9 mouse cellular contexts compared by ENCODE assay signal in the genomic region with DNA sequence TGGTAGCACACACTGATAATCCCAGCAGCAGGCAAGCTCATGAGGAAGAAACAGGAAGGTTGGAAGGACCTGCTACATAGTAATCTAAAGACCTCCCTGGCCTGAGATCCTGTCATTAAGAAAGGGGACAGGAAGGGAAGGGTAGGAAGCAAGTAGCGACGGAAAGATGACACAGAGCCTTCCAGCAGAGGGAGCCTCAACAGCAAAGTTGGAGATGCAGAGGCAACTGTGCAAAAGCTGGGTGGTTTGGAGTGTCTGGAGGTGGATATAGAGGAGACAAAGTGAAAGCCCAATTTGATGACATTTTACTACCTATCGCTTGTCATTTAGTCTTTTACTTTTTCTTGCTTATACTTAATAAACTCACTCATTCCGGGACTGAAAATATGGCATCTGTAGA. TPM values are rescaled to one million over a fixed set of nuclear protein-coding genes. Genes with fewer than 3 reads are reported as not detected.
A peak's percentile ranks its signal among the peaks of the same experiment; 100 is the strongest.
DNase-seq lines count a peak whose midpoint lies in the region; ATAC-seq and TF ChIP-seq lines count a peak whose summit lies in the region.
"Had no signal": no experiment of that assay in that cellular context is flagged by ENCODE, and none has a peak within 500 bp of the region (broad histone marks: within the 10 kb centered on the region; RNA-seq: fewer than 3 reads in every experiment).

No protein-coding gene starts in this region.

- no peak overlapping the region for H3K4me3 ChIP-seq in liver, embryonic 14.5 days (ENCODE audit: insufficient read depth in 1 of 2, low read depth in 2 of 2, low read length in 2 of 2)
- no peak overlapping the region for H3K4me3 ChIP-seq in liver, embryonic 12.5 days
- no peak overlapping the region for H3K4me3 ChIP-seq in bone marrow, adult 2 months (replicated peaks; ENCODE audit: control insufficient read depth, low read depth, low read length)
- H3K4me3 ChIP-seq in midbrain, embryonic 11.5 days (ENCODE audit: low read depth, low read length): no peak overlapping the region
- H3K4me3 ChIP-seq: limb, embryonic 15.5 days had no signal

- no peaks in the 10 kb centered on the region for H3K36me3 ChIP-seq in liver, embryonic 14.5 days (replicated peaks; ENCODE audit: control insufficient read depth, insufficient read depth, low read depth)
- no peaks in the 10 kb centered on the region for H3K36me3 ChIP-seq in liver, embryonic 12.5 days
- no peaks in the 10 kb centered on the region for H3K36me3 ChIP-seq in midbrain, embryonic 11.5 days (ENCODE audit: control insufficient read depth, insufficient read depth, low read length)
- H3K36me3 ChIP-seq: limb, embryonic 15.5 days had no signal

- no peak for TF ChIP-seq EP300 in liver, embryonic 14.5 days (IDR thresholded peaks at IDR 0.05; ENCODE audit: low read depth)

- H3K27me3 ChIP-seq in liver, embryonic 14.5 days (ENCODE audit: control insufficient read depth, insufficient read depth, low read length): no peaks in the 10 kb centered on the region
- H3K27me3 ChIP-seq in liver, embryonic 12.5 days (replicated peaks): peaks cover 34% of the 10 kb centered on the region
- H3K27me3 ChIP-seq in midbrain, embryonic 11.5 days (ENCODE audit: control insufficient read depth, insufficient read depth, low read length): 0 out of 2 replicates have a peak, but pooled peaks cover 2% of the 10 kb centered on the region

- 30% methylated on average over 4 of the region's 4 CpGs for WGBS in liver, embryonic 14.5 days (ENCODE audit: insufficient replicate concordance)
- 31% methylated on average over 4 of the region's 4 CpGs for WGBS in liver, embryonic 12.5 days (ENCODE audit: insufficient replicate concordance)
- WGBS in bone marrow, adult 2 months: 35% methylated on average over 4 of the region's 4 CpGs
- WGBS in midbrain, embryonic 11.5 days: 40% methylated on average over 4 of the region's 4 CpGs

- no peak for ATAC-seq in cerebellum, adult (ENCODE audit: insufficient number of reproducible peaks, low FRiP score, low TSS enrichment)
- no peak for ATAC-seq in liver, embryonic 14.5 days (ENCODE audit: insufficient read depth)
- no peak for ATAC-seq in liver, embryonic 12.5 days
- peak; percentile 49; the same call in 1 of the 2 replicates for ATAC-seq in neutrophil, adult 5-6 weeks (ENCODE audit: extremely low read depth, insufficient number of reproducible peaks, low FRiP score, poor library complexity, severe bottlenecking)
- ATAC-seq in midbrain, embryonic 11.5 days (ENCODE audit: low FRiP score): no peak

- H3K9me3 ChIP-seq in liver, embryonic 14.5 days (ENCODE audit: control insufficient read depth, low read length): no peaks in the 10 kb centered on the region
- no peaks in the 10 kb centered on the region for H3K9me3 ChIP-seq in liver, embryonic 12.5 days (replicated peaks)
- no peaks in the 10 kb centered on the region for H3K9me3 ChIP-seq in midbrain, embryonic 11.5 days (ENCODE audit: control insufficient read depth, low read length)
- H3K9me3 ChIP-seq: limb, embryonic 15.5 days had no signal

- H3K27ac ChIP-seq in liver, embryonic 14.5 days: no peak overlapping the region
- H3K27ac ChIP-seq in liver, embryonic 12.5 days: no peak overlapping the region
- H3K27ac ChIP-seq in bone marrow, adult 2 months (ENCODE audit: control insufficient read depth, insufficient read depth, low read depth, low read length, poor library complexity): no peak overlapping the region
- no peak overlapping the region for H3K27ac ChIP-seq in midbrain, embryonic 11.5 days (ENCODE audit: low read depth, low read length)
- H3K27ac ChIP-seq: limb, embryonic 15.5 days had no signal

- DNase-seq in cerebellum, adult 11-12 months: peak; percentile 21
- no peak for DNase-seq in liver, embryonic 14.5 days (ENCODE audit: low read depth in 3 of 3, low spot score in 3 of 3)
- peak; percentile 79 for DNase-seq in kidney, postnatal 10 days
- no peak for DNase-seq in midbrain, embryonic 11.5 days (ENCODE audit: low spot score, missing footprints)

- no peak overlapping the region for H3K9ac ChIP-seq in liver, embryonic 14.5 days (replicated peaks)
- no peak overlapping the region for H3K9ac ChIP-seq in liver, embryonic 12.5 days
- no peak overlapping the region for H3K9ac ChIP-seq in midbrain, embryonic 11.5 days (ENCODE audit: low read length)
- H3K9ac ChIP-seq: limb, embryonic 15.5 days had no signal

- TF ChIP-seq POLR2A in bone marrow, adult 2 months (IDR thresholded peaks at IDR 0.05; ENCODE audit: borderline replicate concordance, control insufficient read depth, low read depth, low read length): no peak

- H3K4me2 ChIP-seq in liver, embryonic 14.5 days (ENCODE audit: low read depth): no peak overlapping the region
- H3K4me2 ChIP-seq in liver, embryonic 12.5 days: no peak overlapping the region
- H3K4me2 ChIP-seq in midbrain, embryonic 11.5 days: no peak overlapping the region
- H3K4me2 ChIP-seq: limb, embryonic 15.5 days had no signal

- peaks cover 0 to 2% of the 10 kb centered on the region in 2 experiments; a peak in 1 of 4 replicates for H3K4me1 ChIP-seq in liver, embryonic 14.5 days (replicated peaks; ENCODE audit: control insufficient read depth in 2 of 2, insufficient read depth in 2 of 2, low read length in 1 of 2)
- peaks cover 5% of the 10 kb centered on the region; the same call in 1 of the 2 replicates for H3K4me1 ChIP-seq in liver, embryonic 12.5 days
- H3K4me1 ChIP-seq in bone marrow, adult 2 months (ENCODE audit: control insufficient read depth, insufficient read depth, low read length): no peaks in the 10 kb centered on the region; the same call in 1 of the 2 replicates
- peaks cover 3% of the 10 kb centered on the region; the same call in 1 of the 2 replicates for H3K4me1 ChIP-seq in midbrain, embryonic 11.5 days (ENCODE audit: control insufficient read depth, insufficient read depth, low read length)

- peak; percentile 62 for TF ChIP-seq CTCF in liver, embryonic 14.5 days (IDR thresholded peaks at IDR 0.05; ENCODE audit: low read depth)
- peak; percentile 63 for TF ChIP-seq CTCF in bone marrow, adult 2 months (IDR thresholded peaks at IDR 0.05; ENCODE audit: control insufficient read depth, insufficient read depth, low read length)

RNA-seq across cellular contexts. Expression of gene Rgs9, which starts 19.0 kb away (rescaled TPM):
- polyA plus RNA-seq in liver, embryonic 14.5 days (2012; rRNA removed): 0.04 and 0.09 TPM in 2 replicates
- polyA plus RNA-seq in liver, embryonic 14.5 days (2014; fragmentation: Nextera tagmentation; extraction: Ambion mirVana): not detected in 2 replicates
- polyA plus RNA-seq in liver, embryonic 12.5 days (2016; fragmentation: Nextera tagmentation; extraction: Ambion mirVana): 0.10 and 0.13 TPM in 2 replicates
- 0.57 TPM in 1 of 2 replicates, not detected in the other for polyA plus RNA-seq in bone marrow, adult 2 months (2011; ENCODE audit: insufficient read depth, insufficient read length, low replicate concordance, missing spikeins)
- total RNA-seq in neutrophil, adult 5-6 weeks (2017): 0.35 and 0.49 TPM in 2 replicates
- polyA plus RNA-seq in midbrain, embryonic 11.5 days (2014; fragmentation: Nextera tagmentation; extraction: Ambion mirVana): 1.6 and 1.7 TPM in 2 replicates

RNA-seq across cellular contexts. Expression of gene Gna13, which starts 45.7 kb away (rescaled TPM):
- polyA plus RNA-seq in liver, embryonic 14.5 days (2012; rRNA removed): 7.8 and 9.4 TPM in 2 replicates
- polyA plus RNA-seq in liver, embryonic 14.5 days (2014; fragmentation: Nextera tagmentation; extraction: Ambion mirVana): 13.1 and 15.2 TPM in 2 replicates
- 18.0 and 19.4 TPM in 2 replicates for polyA plus RNA-seq in liver, embryonic 12.5 days (2016; fragmentation: Nextera tagmentation; extraction: Ambion mirVana)
- polyA plus RNA-seq in bone marrow, adult 2 months (2011; ENCODE audit: insufficient read depth, insufficient read length, low replicate concordance, missing spikeins): 9.0 and 28.9 TPM in 2 replicates
- 79.8 and 95.4 TPM in 2 replicates for total RNA-seq in neutrophil, adult 5-6 weeks (2017)
- polyA plus RNA-seq in midbrain, embryonic 11.5 days (2014; fragmentation: Nextera tagmentation; extraction: Ambion mirVana): 19.4 and 20.4 TPM in 2 replicates

Comparison
In these comparisons a context has a peak if more than half of its experiments do, and no peak if none do; other contexts are left out.
1. DNase-seq: peak in cerebellum, adult 11-12 months (single experiment) and kidney, postnatal 10 days (single experiment); none in liver, embryonic 14.5 days (0 of 3) and midbrain, embryonic 11.5 days (single experiment).